Mouse (Mus musculus): Measurements from ENCODE around the gene Ppp1r14d.

The Ppp1r14d gene

GRCm38 (mm10) chr2:119172446-119172845 lies 57.3 kb downstream of the Ppp1r14d start:
- DNase-seq (ENCODE audit: low spot score): no peak

DNA sequence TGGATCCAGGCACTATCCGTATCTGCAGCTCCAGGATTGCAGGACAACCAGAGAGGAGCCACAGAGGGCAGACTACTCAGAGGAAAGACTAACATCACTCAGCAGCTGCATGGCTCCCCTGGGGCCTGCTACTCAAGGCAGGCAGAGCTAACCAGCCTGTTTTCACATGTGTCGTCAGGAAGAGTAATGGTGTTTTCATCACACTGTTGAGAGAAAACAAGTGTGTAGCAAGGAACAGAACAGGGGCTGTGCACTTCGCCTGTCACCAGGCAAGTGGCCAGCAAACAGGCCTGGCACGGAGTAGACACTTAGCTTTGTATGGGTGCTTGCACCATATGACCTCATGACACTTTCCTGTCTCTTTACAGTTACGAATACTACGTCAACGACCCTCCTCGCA lies 58.1 kb downstream of the Ppp1r14d start:
- DNase-seq (ENCODE audit: low spot score): no peak

DNA sequence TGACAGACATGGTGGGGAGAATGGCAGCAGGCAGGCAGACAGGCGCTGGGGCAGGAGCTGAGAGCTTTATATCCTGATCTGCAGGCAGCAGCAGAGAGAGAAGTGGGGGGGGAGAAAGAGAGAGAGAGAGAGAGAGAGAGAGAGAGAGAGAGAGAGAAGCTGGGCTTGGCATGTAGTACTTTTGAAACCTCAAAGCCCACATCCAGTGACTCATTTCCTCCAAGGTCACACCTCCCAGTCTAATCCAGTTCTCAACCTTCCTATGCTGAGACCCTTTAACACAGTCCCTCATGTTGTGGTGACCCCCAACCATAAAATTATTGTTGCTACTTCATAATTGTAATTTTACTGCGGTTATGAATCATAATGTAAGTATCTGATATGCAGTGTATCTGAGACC lies 59.4 kb downstream of the Ppp1r14d start:
- no peak for DNase-seq (ENCODE audit: low spot score)
